Mouse (Mus musculus) E14TG2a.4 (cell line): Measurements from ENCODE around the gene Gm9837.

Source experiments
- CTCF ChIP-seq: conservative IDR thresholded peaks from 2 replicates; pipeline ENCODE4 v1.5.1; 2014; ENCODE audit warnings: low read length
- NANOG ChIP-seq: IDR thresholded peaks from 2 replicates; pipeline ENCODE4 v1.6.1; 2014; ENCODE audit warnings: borderline replicate concordance, low read length, mixed read lengths
- POU5F1 ChIP-seq: IDR thresholded peaks from 2 replicates; pipeline ENCODE4 v1.6.1; 2014; ENCODE audit warnings: low read length, borderline replicate concordance

DNA sequence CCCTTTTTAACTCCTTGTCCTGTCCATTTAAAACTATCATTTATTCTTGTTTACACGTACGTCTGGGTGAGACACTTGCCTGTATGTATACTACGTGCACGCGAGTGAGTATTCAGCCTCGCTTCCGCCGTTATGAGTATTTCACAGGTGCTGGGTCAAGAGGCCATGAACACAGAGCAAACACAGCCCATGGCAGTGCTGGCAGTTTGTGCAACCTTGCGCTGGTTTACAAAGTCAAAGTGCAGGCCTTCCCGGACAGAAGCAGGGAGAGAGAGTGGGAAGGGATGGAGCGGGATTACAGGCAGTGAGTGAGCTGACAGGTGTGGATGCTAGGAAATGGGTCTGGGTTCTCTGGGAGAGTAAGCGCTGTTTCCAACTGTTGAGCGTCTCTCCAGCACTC is 24.1 kb downstream of the Gm9837 start:
- no peak for TF ChIP-seq CTCF
- TF ChIP-seq POU5F1, result no peak
- no peak for TF ChIP-seq NANOG
